Mouse (Mus musculus) limb, embryonic 15.5 days (tissue): ENCODE measurements around the gene Zfp42. TPM values are rescaled to one million over a fixed set of nuclear protein-coding genes. Genes with fewer than 3 reads are reported as not detected.
"Not testable (repeated sequence)": the region's sequence is repeated elsewhere in the genome, so short reads cannot be mapped to it uniquely, and the experiment has no call there.

Experiments
- ATAC-seq: fragments of 200-750 bp; cut with Nextera tagmentation; 2 replicates; pipeline ENCODE4 v1.8.0; 2017; ENCODE audit warnings: low read depth, moderate TSS enrichment; ENCODE audit not compliant: insufficient number of reproducible peaks, low FRiP score, low TSS enrichment
- H3K27ac ChIP-seq: fragments of 300-500 bp; sonication (generic); 2 replicates; pipeline ENCODE4 v1.5.1; 2015; ENCODE audit warnings: moderate library complexity, mild to moderate bottlenecking, inconsistent platforms
- H3K27me3 ChIP-seq: fragments of 300-500 bp; sonication (generic); 2 replicates; pipeline ENCODE4 v1.6.1; 2015; ENCODE audit warnings: inconsistent platforms
- H3K36me3 ChIP-seq: fragments of 300-500 bp; sonication (generic); 2 replicates; pipeline ENCODE4 v1.6.1; 2015; ENCODE audit warnings: inconsistent platforms
- H3K4me1 ChIP-seq: fragments of 300-500 bp; sonication (generic); 2 replicates; pipeline ENCODE4 v1.6.1; 2015; ENCODE audit warnings: inconsistent platforms
- H3K4me2 ChIP-seq: fragments of 300-500 bp; sonication (generic); 2 replicates; pipeline ENCODE4 v1.6.1; 2015; ENCODE audit warnings: mild to moderate bottlenecking, inconsistent platforms
- H3K4me3 ChIP-seq: fragments of 300-500 bp; sonication (generic); 2 replicates; pipeline ENCODE4 v1.5.1; 2015; ENCODE audit warnings: mild to moderate bottlenecking, inconsistent platforms
- H3K9ac ChIP-seq: fragments of 300-500 bp; sonication (generic); 2 replicates; pipeline ENCODE4 v1.6.1; 2015; ENCODE audit warnings: inconsistent platforms
- H3K9me3 ChIP-seq: fragments of 300-500 bp; sonication (generic); 2 replicates; pipeline ENCODE4 v1.6.1; 2016; ENCODE audit warnings: inconsistent platforms
- WGBS: fragments of 180-500 bp; shearing (Covaris S2); methylation state at CpG from one replicate; pipeline ENCODE4 v1.1.7; 2015; 5-methylcytosine and 5-hydroxymethylcytosine counted together
- polyA plus RNA-seq: library from polyadenylated mRNA; unstranded; fragments of >200 nt; fragmentation: Nextera tagmentation; extraction: Ambion mirVana; gene quantifications from 2 replicates; pipeline ENCODE4 v1.2.1, GENCODE M21; 2015

Gene Zfp42
- polyA plus RNA-seq, result not detected in 2 replicates

GRCm38 (mm10) chr8:43306896-43307295 lies at the start of gene Zfp42:
Gene Zfp42, minus strand, starts transcription at chr8:43306980.
- H3K9me3 ChIP-seq, result no peaks in the 10 kb centered on the region
- H3K27ac ChIP-seq, result no peak within 1 kb of the TSS
- no peak within 1 kb of the TSS for H3K4me3 ChIP-seq
- no peaks in the 10 kb centered on the region for H3K27me3 ChIP-seq
- H3K4me1 ChIP-seq, result no peaks in the 10 kb centered on the region
- no peaks in the 10 kb centered on the region for H3K36me3 ChIP-seq
- no peak for ATAC-seq
- WGBS, result 54% methylated on average over 14 of the region's 14 CpGs
- H3K4me2 ChIP-seq, result no peak within 1 kb of the TSS
- H3K9ac ChIP-seq, result no peak within 1 kb of the TSS

DNA sequence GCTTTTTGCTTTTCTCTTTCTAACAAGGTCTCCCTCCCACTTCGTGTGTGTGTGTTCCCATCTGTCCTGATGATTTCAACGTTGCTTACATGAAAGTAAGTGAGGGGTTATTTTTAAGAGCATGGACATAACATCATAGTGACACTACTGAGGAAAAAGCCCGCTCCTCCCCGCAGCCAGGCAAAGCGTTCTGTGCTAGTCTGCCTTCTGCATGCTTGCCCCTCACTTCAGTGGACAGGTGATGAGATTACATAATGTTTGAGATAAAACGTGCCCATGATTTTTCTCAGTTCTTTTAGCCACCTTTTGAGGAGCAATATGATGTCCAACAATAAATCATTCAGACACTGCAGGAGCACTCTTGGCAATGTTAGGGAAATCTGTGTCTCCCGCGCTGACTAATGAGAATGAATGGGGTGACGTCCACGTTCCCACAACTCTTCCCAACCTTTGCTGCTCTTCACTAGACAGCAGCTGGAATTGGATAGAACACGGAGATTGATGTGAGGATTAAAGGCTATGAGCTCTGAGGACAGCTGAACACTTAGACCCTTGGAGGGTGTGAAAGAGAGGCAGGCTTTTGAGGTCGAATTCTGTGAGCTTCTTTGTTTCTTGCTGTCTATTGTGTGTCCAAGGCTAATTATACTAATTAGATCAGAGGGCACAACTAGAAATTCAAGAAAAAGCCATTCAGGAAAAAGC lies 49.4 kb upstream of the Zfp42 start:
- no peak overlapping the region for H3K4me2 ChIP-seq
- H3K9me3 ChIP-seq, result no peaks in the 10 kb centered on the region
- no peak for ATAC-seq
- H3K9ac ChIP-seq, result no peak overlapping the region
- H3K27me3 ChIP-seq, result no peaks in the 10 kb centered on the region
- no peaks in the 10 kb centered on the region for H3K36me3 ChIP-seq
- H3K4me1 ChIP-seq, result no peaks in the 10 kb centered on the region
- no peak overlapping the region for H3K27ac ChIP-seq
- no peak overlapping the region for H3K4me3 ChIP-seq
- 71% methylated on average over 12 of the region's 12 CpGs for WGBS

DNA sequence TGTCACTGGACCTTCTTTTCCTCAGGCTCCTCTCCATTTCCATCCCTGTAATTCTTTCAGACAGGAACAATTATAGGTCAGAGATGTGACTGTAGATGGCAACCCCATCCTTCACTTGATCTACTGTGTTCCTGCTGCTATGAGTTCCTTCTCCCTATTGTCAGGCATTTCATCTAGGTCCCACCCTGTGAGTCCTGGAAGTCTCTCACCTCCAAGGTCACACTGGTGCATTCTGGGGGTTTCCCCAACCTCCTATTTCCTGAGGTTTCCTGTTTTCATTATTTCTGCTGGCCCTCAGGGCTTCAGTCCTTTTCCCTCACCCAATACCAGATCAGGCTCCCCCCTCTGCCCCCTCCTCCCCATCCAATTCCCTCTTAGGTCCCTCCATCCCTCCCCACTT lies 45.5 kb upstream of the Zfp42 start:
- ATAC-seq, H3K27ac ChIP-seq, H3K4me2 ChIP-seq, H3K36me3 ChIP-seq, H3K4me3 ChIP-seq, H3K9me3 ChIP-seq, H3K27me3 ChIP-seq, H3K9ac ChIP-seq, H3K4me1 ChIP-seq: not testable (repeated sequence)

GRCm38 (mm10) chr8:43338555-43338954 lies 31.8 kb upstream of the Zfp42 start:
- no peaks in the 10 kb centered on the region for H3K4me1 ChIP-seq
- no peak overlapping the region for H3K27ac ChIP-seq
- no peaks in the 10 kb centered on the region for H3K9me3 ChIP-seq
- no peak overlapping the region for H3K4me2 ChIP-seq
- H3K9ac ChIP-seq, result no peak overlapping the region
- no peaks in the 10 kb centered on the region for H3K36me3 ChIP-seq
- ATAC-seq, result no peak
- 73% methylated on average over 5 of the region's 5 CpGs for WGBS
- no peak overlapping the region for H3K4me3 ChIP-seq
- no peaks in the 10 kb centered on the region for H3K27me3 ChIP-seq

- no peaks in the 10 kb centered on the region for H3K4me1 ChIP-seq
- H3K9ac ChIP-seq, result no peak overlapping the region
- WGBS, result 61% methylated on average over 4 of the region's 4 CpGs
- ATAC-seq, result no peak
- H3K4me3 ChIP-seq, result no peak overlapping the region
- H3K4me2 ChIP-seq, result no peak overlapping the region
- H3K36me3 ChIP-seq, result no peaks in the 10 kb centered on the region
- no peak overlapping the region for H3K27ac ChIP-seq
- no peaks in the 10 kb centered on the region for H3K27me3 ChIP-seq
- no peaks in the 10 kb centered on the region for H3K9me3 ChIP-seq
Observed at GRCm38 (mm10) chr8:43333465-43333864, 26.7 kb upstream of the Zfp42 start.

DNA sequence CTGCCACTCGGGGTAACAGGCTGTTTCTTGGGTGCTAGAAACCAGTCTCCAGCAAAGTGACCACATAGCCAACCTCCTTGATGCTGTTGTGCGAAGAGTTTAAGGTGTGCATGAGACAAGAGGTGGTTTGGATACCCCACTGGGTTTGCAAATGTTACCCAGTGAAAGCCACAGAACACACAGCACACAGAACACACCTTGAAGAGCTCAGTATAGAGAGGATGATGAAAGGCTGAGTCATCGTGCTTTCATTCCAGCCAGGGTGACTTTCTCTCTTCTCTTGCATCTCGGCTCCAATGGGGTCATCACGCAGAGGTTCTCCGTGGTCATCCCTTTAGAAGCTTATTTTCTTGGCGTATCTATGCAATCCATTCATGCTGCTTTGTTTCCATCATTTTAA lies 24.9 kb upstream of the Zfp42 start:
- H3K4me2 ChIP-seq, result no peak overlapping the region
- 91% methylated on average over 7 of the region's 7 CpGs for WGBS

DNA sequence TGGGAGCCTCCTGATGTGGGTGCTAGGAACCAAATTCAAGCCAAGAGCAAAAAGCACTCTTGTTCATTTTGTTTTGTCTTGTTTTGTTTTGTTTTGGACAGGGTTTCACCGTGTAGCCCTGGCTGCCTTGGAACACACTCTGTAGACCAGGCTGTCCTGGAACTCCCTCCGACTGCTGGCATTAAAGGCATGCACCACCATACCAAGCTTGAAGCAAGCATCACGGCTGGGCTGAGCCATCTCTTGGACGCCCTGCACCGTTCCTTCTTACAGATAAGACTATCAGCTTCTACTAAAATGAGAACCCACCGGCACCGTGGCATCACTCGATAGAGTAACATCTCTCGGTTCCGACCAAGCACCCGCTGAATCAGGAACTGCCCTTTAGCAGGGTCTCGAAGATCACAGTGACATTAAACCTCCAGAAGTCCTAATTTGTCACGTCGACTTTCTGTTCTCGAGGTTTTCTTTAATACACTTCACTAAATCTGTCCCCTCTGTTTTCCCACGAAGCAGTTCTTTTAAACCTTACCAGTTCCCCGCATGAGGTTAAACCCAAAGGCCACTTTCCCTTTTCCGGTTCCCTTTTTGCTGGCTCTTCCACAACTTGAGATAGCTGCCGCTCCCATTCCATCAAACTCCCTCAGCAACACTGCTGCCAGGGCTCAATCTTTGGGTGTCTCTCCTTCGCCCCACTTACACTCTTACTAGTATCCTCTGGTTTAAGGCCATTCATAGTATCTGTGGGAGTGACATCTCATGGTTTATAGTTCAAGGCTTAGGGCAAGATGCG lies 23.3 kb upstream of the Zfp42 start:
- Histone ChIP-seq H3K27me3 (no peaks in the 10 kb centered on the region), H3K4me2 (no peak overlapping the region), H3K9me3 (no peaks in the 10 kb centered on the region), H3K9ac (no peak overlapping the region), H3K36me3 (no peaks in the 10 kb centered on the region), H3K27ac (no peak overlapping the region), H3K4me3 (no peak overlapping the region), H3K4me1 (no peaks in the 10 kb centered on the region)
- no peak for ATAC-seq
- WGBS, result 91% methylated on average over 21 of the region's 21 CpGs

More for the DNA sequence above, 24.9 kb upstream of the Zfp42 start:
- Histone ChIP-seq H3K4me3 (no peak overlapping the region), H3K9me3 (no peaks in the 10 kb centered on the region), H3K4me1 (no peaks in the 10 kb centered on the region), H3K27ac (no peak overlapping the region), H3K9ac (no peak overlapping the region), H3K36me3 (no peaks in the 10 kb centered on the region), H3K27me3 (no peaks in the 10 kb centered on the region)
- ATAC-seq, result no peak

- no peaks in the 10 kb centered on the region for H3K9me3 ChIP-seq
- H3K36me3 ChIP-seq, result no peaks in the 10 kb centered on the region
- H3K27me3 ChIP-seq, result no peaks in the 10 kb centered on the region
- H3K4me1 ChIP-seq, result no peaks in the 10 kb centered on the region
- H3K9ac ChIP-seq, result no peak overlapping the region
- 78% methylated on average over 10 of the region's 10 CpGs for WGBS
- no peak overlapping the region for H3K4me2 ChIP-seq
- ATAC-seq, result no peak
- no peak overlapping the region for H3K27ac ChIP-seq
- no peak overlapping the region for H3K4me3 ChIP-seq
Observed at GRCm38 (mm10) chr8:43328666-43329065, 21.9 kb upstream of the Zfp42 start.

DNA sequence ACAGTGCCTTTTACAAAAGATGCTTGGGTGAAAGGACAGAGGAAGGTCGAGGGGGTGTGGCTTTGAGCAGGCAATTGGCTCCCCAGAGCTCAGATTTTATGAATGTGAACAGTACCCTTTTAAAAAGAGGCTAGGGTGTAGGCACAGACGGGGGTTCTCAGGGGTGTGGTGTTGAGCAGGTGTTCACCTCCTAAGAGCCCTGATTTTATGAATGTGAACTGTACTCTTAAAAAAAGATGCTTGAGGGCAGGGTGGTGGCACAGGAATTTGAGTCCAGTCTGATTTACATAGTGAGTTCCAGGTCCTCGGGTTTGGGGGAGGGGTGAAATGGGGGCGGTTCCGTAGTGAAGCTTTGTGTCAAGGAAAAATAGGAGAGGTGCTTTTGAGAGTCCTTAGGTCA lies 14.0 kb upstream of the Zfp42 start:
- H3K4me2 ChIP-seq, result no peak overlapping the region
- H3K27ac ChIP-seq, result no peak overlapping the region
- no peaks in the 10 kb centered on the region for H3K36me3 ChIP-seq
- no peak overlapping the region for H3K4me3 ChIP-seq
- H3K4me1 ChIP-seq, result no peaks in the 10 kb centered on the region
- 63% methylated on average over 5 of the region's 5 CpGs for WGBS
- no peak for ATAC-seq
- no peaks in the 10 kb centered on the region for H3K9me3 ChIP-seq
- H3K27me3 ChIP-seq, result no peaks in the 10 kb centered on the region
- H3K9ac ChIP-seq, result no peak overlapping the region

DNA sequence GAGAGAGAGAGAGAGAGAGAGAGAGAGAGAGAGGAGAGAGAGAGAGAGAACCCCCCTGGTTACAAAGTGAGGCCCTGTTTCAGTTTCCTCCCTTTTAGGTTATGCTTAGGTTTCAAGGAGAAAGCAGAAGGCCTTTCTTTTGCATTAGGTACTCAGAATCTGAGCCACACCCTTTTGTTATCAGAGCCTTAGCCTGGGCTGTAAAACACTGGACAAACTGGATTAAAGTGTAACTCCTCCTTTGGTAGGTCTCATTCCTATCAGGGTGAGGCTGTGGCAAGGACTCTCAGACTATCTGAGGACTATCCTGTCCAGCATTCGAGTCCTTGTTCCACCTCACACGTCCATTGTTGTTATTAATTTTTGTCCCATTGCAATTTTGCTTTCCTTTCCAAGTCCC lies 1.4 kb upstream of the Zfp42 start:
- Histone ChIP-seq H3K36me3 (no peaks in the 10 kb centered on the region), H3K27ac (no peak overlapping the region), H3K27me3 (no peaks in the 10 kb centered on the region), H3K4me2 (no peak overlapping the region), H3K4me1 (no peaks in the 10 kb centered on the region), H3K9me3 (no peaks in the 10 kb centered on the region), H3K4me3 (no peak overlapping the region), H3K9ac (no peak overlapping the region)
- 87% methylated on average over 2 of the region's 2 CpGs for WGBS
- no peak for ATAC-seq

DNA sequence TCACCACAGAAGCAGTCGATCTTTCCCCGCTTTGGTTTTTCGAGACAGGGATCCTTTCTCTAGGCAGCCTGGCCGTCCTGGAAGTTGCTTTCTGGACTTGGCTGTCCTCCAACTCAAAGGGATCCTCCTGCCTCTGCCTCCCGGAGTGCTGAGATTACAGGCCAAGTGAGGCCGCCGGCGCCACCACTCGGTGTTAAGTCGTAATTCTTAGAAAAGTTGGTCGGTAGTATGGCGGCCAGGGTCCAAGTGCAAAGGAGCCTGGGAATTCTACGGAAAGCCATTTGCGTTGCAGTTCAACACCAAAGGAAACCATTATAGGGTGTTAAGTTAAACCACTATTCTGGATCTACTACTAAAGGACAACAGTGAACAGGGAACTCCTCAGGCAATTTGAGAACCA lies 1.1 kb downstream of the Zfp42 start:
- no peaks in the 10 kb centered on the region for H3K9me3 ChIP-seq
- H3K27ac ChIP-seq, result no peak overlapping the region
- no peak overlapping the region for H3K4me3 ChIP-seq
- no peaks in the 10 kb centered on the region for H3K36me3 ChIP-seq
- ATAC-seq, result no peak
- WGBS, result 97% methylated on average over 14 of the region's 14 CpGs
- no peaks in the 10 kb centered on the region for H3K27me3 ChIP-seq
- no peaks in the 10 kb centered on the region for H3K4me1 ChIP-seq
- no peak overlapping the region for H3K4me2 ChIP-seq
- no peak overlapping the region for H3K9ac ChIP-seq

DNA sequence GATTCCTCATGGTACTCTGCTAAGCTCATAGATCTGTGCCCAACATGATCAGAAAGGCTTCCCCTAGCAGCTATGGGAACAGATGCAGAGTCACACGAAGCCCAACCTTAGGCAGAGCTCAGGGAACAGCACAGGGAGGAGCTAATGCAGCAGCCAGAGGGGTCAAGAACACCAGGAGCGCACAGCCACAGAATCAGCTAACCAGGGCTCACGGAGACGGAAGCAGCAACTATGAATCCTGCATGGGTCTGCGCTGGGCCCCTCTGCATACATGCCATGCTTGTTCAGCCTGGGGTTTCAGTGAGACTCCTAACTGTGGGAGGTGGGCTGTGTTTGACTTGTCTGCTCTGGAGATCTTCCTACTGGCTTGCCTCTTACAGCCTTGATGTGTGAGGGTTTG lies 7.0 kb downstream of the Zfp42 start:
- no peak for ATAC-seq
- no peak overlapping the region for H3K27ac ChIP-seq
- no peak overlapping the region for H3K4me2 ChIP-seq
- H3K36me3 ChIP-seq, result no peaks in the 10 kb centered on the region
- no peak overlapping the region for H3K4me3 ChIP-seq
- H3K9ac ChIP-seq, result no peak overlapping the region
- H3K27me3 ChIP-seq, result no peaks in the 10 kb centered on the region
- no peaks in the 10 kb centered on the region for H3K4me1 ChIP-seq
- no peaks in the 10 kb centered on the region for H3K9me3 ChIP-seq
- 65% methylated on average over 5 of the region's 5 CpGs for WGBS
